Mouse (Mus musculus) kidney, embryonic 16.5 days (tissue): ENCODE measurements at regions not wholly inside any gene's neighbourhood (a gene's known extent, or its start where the extent isn't known, plus 50 kb on each side); places are given as distances from the start of the nearest gene placed in this dataset.

Experiments used
- ATAC-seq: fragments of 200-750 bp; cut with Nextera tagmentation; 2 replicates; pipeline ENCODE4 v1.8.0; 2017; ENCODE audit warnings: moderate TSS enrichment; ENCODE audit not compliant: low FRiP score, low TSS enrichment
- H3K27ac ChIP-seq: fragments of 300-500 bp; sonication (generic); 2 replicates; pipeline ENCODE4 v1.5.1; 2014; ENCODE audit warnings: low read length
- H3K27me3 ChIP-seq: fragments of 300-500 bp; sonication (generic); 2 replicates; pipeline ENCODE4 v1.6.1; 2014; ENCODE audit warnings: low read length, control low read depth, mixed read lengths; ENCODE audit not compliant: insufficient read depth
- H3K36me3 ChIP-seq: fragments of 300-500 bp; sonication (generic); 2 replicates; pipeline ENCODE4 v1.6.1; 2014; ENCODE audit warnings: low read length, control low read depth, mixed read lengths; ENCODE audit not compliant: insufficient read depth
- H3K4me1 ChIP-seq: fragments of 300-500 bp; sonication (generic); 2 replicates; pipeline ENCODE4 v1.6.1; 2014; ENCODE audit warnings: low read length, control low read depth, mixed read lengths; ENCODE audit not compliant: insufficient read depth
- H3K4me2 ChIP-seq: fragments of 300-500 bp; sonication (generic); replicated peaks from 2 replicates; pipeline ENCODE4 v1.6.1; 2014; ENCODE audit warnings: low read depth, low read length
- H3K4me3 ChIP-seq: fragments of 300-500 bp; sonication (generic); 2 replicates; pipeline ENCODE4 v1.5.1; 2014; ENCODE audit warnings: mild to moderate bottlenecking, low read length
- H3K9ac ChIP-seq: fragments of 300-500 bp; sonication (generic); replicated peaks from 2 replicates; pipeline ENCODE4 v1.6.1; 2014; ENCODE audit warnings: low read length
- H3K9me3 ChIP-seq: fragments of 300-500 bp; sonication (generic); 2 replicates; pipeline ENCODE4 v1.6.1; 2016; ENCODE audit warnings: low read length, control low read depth
- WGBS: fragments of 180-500 bp; shearing (Covaris S2); extraction: QIAGEN DNeasy Blood & Tissue Kit; methylation state at CpG from one replicate; pipeline ENCODE4 v1.1.7; 2014; 5-methylcytosine and 5-hydroxymethylcytosine counted together

GRCm38 (mm10) chr2:48734521-48734920 lies 79.4 kb upstream of the Acvr2a start:
- no peak overlapping the region for H3K4me3 ChIP-seq
- no peak for ATAC-seq
- 75% methylated on average over 6 of the region's 6 CpGs for WGBS
- H3K9me3 ChIP-seq: no peaks in the 10 kb centered on the region
- H3K36me3 ChIP-seq: no peaks in the 10 kb centered on the region
- no peaks in the 10 kb centered on the region for H3K4me1 ChIP-seq
- no peak overlapping the region for H3K4me2 ChIP-seq
- no peak overlapping the region for H3K27ac ChIP-seq
- H3K27me3 ChIP-seq: no peaks in the 10 kb centered on the region
- H3K9ac ChIP-seq: no peak overlapping the region

- 94% methylated on average over 2 of the region's 2 CpGs for WGBS
Measured at GRCm38 (mm10) chr2:48736312-48736711, 77.6 kb upstream of the Acvr2a start.

More at GRCm38 (mm10) chr2:48736312-48736711, 77.6 kb upstream of the Acvr2a start:
- H3K9me3 ChIP-seq: no peaks in the 10 kb centered on the region
- H3K9ac ChIP-seq: no peak overlapping the region
- H3K4me3 ChIP-seq: no peak overlapping the region
- H3K36me3 ChIP-seq: no peaks in the 10 kb centered on the region
- H3K27ac ChIP-seq: no peak overlapping the region
- no peak for ATAC-seq
- no peak overlapping the region for H3K4me2 ChIP-seq
- no peaks in the 10 kb centered on the region for H3K27me3 ChIP-seq
- H3K4me1 ChIP-seq: no peaks in the 10 kb centered on the region
